Mouse (Mus musculus) spleen, embryonic (tissue): Measurements from ENCODE around the gene Clec10a.

Experiments used
- CTCF ChIA-PET: fragments of 350-600 bp; sonication (Branson Sonifier 250); formaldehyde crosslinking; loops from one replicate; lab custom pipeline; 2022; lab: Charles Lee

The Clec10a gene

DNA sequence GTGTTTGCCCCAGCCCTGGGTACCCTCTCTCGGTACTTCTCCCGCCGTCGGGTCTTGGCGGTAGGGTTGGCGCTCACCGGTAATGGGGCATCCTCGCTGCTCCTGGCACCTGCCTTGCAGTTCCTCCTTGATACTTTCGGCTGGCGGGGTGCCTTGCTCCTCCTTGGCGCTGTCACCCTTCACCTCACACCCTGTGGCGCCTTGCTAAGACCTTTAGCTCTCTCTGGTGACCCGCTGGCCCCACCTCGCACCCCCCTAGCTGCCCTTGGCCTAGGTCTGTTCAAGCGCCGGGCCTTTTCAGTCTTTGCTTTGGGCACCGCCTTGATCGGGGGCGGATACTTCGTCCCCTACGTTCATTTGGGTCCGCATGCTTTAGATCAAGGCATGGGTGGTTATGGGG, 59.3 kb downstream of the Clec10a start:
- CTCF ChIA-PET, result no interaction called here

DNA sequence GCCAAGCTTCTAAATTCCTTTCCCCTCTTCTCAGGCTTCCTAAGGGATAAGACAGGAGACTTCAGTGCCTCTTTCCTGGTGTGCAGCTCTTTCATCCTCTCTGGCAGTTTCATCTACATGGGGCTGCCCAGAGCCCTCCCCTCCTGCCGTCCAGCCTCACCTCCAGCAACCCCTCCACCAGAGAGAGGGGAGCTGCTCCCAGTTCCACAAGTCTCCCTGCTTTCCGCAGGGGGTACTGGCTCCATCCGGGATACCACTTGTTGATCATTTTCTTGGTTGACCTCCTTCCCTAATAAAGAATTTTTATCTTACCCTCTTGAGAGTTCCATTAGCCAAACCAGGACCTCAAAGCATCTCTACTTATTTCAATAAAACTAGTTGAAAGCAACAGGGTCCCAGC, 60.1 kb downstream of the Clec10a start:
- CTCF ChIA-PET, result interaction anchor here (0.6 kb wide), 1 partner anchor 15 kb away, joined by 12 read pairs; no protein-coding TSS in a partner anchor

DNA sequence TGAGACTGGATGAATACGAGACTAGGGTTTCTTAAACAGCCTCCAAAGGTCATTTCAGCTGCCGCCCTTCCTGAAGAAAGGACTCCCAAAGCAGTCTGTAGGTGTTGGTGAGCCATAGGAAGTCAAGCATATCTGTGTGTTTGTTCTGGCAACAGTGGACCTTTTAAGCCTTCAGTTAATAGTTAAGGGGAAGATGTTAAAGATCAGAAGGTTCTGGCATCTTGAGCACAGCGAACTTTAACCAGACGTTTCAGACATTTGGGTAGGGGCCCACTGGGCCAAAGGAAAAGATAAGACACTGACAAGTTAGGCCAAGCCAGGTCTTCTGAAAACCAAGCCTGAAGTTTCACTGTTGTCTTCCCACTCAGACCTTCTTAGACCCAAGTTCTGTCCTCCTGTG, 62.0 kb downstream of the Clec10a start:
- CTCF ChIA-PET, result no interaction called here

DNA sequence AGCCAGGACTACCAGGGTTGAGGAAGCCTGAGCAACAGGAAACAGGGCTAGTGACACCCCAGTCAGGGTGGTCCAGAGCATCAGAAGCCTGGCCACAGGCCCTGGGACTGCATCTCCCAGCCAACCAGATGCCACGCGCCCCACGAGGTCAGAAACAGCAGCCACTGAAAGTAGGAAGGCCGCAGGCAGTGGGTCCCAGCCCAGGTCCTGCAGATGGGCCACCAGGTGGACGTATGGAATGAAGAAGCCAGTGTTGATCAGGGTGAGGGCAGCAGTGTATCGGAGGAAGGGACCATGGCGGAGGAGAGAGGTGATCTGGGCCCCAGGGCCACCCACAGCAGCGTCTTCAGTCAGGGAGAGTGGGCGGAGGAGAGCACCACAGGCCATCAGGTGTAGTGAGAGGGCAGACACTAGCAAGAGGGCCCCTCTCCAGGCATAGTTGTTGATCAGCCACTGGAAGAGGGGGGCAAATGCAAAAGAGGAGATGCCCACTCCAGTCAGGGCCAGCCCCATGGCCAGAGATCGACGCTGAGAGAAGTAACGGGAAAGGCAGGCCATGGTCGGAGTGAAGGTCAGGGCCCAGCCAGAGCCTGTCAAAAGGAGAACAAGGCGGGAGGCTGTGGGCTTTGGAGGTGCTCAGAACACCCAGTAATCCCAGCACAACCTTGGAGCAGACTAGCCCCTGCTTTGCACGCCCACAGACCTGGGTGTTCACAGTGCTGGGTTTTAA, 62.9 kb downstream of the Clec10a start:
- CTCF ChIA-PET, result no interaction called here

DNA sequence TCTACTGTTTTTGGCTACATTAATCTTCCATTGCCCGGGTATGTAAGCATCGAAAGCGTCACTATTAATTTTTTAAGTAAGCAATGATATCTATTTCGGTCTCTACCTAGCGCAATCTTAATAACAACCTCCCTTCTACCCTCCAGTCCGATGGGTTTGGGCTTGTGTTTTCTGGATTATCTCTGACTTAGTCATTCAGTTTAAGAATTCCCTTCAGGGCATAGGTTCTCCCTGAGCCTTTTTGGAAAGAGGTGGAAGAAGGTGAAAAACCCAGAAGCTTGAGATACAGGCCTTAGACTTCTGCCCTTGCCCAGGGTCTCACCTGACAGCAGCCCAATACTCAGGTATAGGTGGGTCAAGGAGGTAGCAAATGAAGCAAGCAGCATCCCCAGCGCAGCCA, 63.9 kb downstream of the Clec10a start:
- CTCF ChIA-PET, result interaction anchor here (0.5 to 0.6 kb wide), 2 partner anchors 18 to 576 kb away, joined by 3 to 9 read pairs; partner anchors contain the start of gene 0610010K14Rik

DNA sequence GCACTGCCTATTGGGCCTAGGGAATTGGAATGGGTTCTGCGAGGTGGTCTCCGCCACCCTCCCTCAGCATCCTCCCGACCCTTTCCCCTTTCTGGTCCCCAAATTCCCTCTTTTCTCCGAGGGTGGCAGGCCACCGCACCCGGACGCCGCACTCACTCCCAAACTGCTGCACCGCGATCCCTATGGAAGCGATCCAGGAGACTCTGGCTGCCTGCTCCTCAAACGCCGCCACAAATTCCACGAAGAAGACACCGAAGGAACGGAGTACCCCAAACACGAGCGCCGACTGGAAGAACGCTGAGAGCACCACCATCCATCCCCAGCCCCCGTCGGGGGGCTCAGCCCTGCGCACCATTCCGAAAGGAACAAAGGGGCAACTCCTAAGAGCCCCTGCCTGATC, 64.3 kb downstream of the Clec10a start:
- CTCF ChIA-PET, result interaction anchor here (0.6 kb wide), 1 partner anchor 17 kb away, joined by 3 read pairs; the partner anchor contains the start of gene 0610010K14Rik
